Mouse (Mus musculus) left cerebral cortex, postnatal 36 days (tissue): Measurements from ENCODE around the gene Atg7. TPM values are rescaled to one million over a fixed set of nuclear protein-coding genes. Genes with fewer than 3 reads are reported as not detected.

Experiments used
- DNase-seq, 2 experiments: peaks; one replicate each; pipeline ENCODE4 v3.0.0; 2021 to 2022; ENCODE audit warnings: low spot score in 2 of 2, mixed read lengths in 1 of 2
- intact Hi-C: fragments of 180-260 bp; cut with DNase I; formaldehyde crosslinking; loops from one replicate; pipeline ENCODE4 v1.15.1; 2025
- total RNA-seq, 2 experiments: library from RNA; stranded (reverse); gene quantifications; 2 replicates each; pipeline ENCODE4 v1.2.3; 2021

Atg7 gene
- total RNA-seq, 2 experiments from 2014 or later: 24.8 to 25.3 TPM

DNA sequence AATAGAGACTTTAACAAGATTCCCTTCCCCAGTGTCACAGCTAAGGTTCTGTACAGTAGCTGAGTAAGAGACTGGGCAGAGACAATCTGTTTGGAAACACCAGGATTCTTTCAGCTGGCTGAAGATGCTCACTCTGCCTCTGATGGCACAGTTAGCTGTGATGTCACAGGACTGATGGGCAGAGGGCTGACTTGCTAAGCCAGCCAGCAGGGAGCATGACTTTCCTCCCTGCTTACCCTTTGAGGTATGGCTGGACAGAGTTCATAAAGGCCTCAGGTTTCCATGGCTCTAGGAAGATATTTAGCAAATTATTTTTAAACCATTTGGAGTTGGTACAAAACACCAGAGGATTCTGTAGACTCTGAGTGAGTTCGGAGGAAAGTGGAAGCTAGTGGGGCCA lies 162.0 kb downstream of the Atg7 start:
- no peak for DNase-seq
- intact Hi-C loops: no loop called here

DNA sequence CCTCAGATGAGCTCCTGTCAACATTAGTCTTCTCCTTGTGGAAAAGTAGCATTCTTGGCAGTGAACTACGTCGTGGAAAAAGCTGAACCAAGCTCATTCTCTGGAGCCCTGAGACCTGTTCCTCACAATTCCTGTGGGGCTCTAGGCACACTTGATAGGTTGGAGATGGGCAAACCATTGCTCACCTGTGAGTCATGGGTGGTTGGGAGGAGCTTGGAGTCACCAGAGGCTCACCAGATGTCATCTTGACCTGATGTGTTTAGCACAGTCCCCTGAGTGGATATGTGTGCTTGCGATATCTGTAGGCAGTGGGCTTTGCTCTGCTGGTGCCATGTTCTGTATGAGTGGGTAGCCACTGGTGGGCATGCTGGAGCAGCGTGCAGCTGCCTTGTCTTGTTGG lies 163.0 kb downstream of the Atg7 start:
- DNase-seq: no peak
- intact Hi-C loops: no loop called here

DNA sequence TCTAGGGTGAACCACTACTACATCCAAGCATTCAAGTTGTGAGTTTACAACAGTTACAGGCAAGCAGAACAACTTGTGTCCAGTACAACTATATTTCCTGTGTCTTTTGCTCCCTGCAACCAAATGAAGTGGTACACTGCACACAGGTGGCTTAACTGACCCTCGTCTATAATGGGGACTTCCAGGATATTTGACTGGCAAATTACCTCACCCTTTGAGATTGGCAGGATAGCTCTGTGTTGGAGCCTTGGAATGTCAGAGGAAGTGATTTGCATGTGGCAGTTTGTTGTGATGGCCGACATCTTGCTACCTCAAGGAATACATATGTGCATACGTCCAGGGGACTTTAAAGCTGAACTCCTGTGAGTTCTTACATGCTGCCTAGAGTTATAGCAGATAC lies 164.6 kb downstream of the Atg7 start:
- intact Hi-C loops: no loop called here
- DNase-seq: no peak

DNA sequence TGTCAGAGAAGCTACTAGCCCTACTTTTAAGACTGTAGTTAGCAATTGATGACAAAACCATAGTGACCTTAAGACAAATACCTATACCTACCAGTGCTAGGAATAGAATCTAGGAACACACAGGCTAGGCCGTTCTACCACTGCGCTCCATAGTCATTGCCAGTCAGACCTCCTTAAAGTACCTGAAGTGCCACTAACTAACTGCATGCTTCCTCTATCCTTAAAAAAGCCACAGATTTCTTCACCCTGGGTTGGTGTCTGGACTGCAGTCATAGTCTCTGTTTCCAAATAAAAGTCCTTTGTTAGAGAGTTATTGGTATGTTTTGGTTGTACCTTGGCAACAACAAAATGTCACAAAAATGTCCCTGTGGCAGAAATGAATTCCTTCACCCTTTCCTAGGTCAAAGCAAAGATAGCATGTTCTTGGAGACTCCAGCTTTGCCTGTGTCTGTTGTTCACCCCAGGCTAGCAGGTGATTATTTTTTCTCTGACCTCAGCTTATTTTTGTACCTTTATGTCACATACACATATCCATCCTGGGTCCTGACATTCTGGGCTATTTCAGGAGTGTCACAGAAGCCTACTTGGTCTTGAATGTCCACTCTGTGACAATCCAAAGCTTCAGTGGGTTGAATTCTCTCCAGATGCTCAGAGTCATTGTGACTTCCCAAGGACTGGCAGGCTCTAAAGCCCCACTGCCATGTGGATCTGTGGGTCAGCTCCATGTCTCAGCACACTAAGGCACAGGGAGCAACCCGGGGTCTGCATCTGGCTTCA lies 165.9 kb downstream of the Atg7 start:
- intact Hi-C loops: no loop called here
- no peak for DNase-seq

DNA sequence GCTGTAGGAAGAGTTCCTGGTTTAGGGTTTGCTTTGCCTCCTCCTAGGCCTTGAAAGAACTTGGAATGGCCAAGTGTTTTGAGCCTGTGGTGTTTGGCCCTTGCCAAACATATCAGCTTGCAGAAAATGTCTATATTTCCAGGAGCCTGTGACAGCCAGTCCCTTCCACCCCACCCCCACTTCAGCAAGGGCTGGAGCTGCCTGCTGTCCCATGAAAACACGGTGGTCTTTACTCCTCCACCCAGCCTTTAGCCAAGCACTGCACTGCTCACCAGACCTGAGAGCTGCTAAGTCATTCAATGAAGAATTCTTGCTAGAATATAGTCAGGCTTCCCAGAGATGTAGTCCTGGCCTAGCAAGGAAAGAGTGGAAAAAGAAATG lies 166.5 kb downstream of the Atg7 start:
- intact Hi-C loops: no loop called here
- DNase-seq: no peak

DNA sequence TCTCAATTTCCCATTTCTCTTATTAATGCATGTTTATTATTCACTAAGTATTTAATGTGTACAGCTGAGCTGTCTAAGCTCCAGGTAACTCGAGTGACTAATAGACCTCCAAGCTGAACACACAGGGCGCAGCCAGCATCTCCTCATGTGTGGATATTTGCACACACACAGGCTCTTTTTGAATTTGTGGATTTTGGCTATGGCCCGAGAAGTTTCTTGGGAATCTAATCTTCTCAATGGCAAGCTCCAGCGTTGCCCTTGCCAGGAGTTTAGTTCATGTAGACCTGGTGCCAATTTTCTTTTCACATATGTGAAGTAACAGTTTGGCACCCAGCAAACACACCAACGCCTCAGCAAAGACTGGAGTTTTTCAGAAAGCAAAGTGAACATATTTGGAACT lies 169.4 kb downstream of the Atg7 start:
- no peak for DNase-seq
- intact Hi-C loops: no loop called here

DNA sequence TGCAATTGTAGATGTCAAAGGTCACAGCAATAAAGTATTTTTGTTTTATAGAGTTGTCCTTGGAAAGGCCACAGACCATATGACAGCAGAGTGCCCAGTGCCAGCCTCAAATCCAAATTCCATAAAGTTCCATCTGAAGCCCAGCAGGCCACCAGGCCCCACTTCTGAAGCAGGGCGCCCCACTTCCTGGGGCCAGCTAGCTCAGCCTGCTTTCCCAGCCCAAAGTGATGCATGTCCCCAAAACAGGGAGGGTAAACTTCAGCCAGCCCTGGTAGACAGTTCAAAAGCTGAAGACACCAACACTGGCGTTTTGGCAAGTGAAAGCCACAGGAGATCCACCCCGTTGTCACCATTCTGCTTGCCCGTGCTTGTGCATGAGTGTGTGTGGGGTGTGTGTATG lies 169.9 kb downstream of the Atg7 start:
- no peak for DNase-seq
- intact Hi-C loops: no loop called here

DNA sequence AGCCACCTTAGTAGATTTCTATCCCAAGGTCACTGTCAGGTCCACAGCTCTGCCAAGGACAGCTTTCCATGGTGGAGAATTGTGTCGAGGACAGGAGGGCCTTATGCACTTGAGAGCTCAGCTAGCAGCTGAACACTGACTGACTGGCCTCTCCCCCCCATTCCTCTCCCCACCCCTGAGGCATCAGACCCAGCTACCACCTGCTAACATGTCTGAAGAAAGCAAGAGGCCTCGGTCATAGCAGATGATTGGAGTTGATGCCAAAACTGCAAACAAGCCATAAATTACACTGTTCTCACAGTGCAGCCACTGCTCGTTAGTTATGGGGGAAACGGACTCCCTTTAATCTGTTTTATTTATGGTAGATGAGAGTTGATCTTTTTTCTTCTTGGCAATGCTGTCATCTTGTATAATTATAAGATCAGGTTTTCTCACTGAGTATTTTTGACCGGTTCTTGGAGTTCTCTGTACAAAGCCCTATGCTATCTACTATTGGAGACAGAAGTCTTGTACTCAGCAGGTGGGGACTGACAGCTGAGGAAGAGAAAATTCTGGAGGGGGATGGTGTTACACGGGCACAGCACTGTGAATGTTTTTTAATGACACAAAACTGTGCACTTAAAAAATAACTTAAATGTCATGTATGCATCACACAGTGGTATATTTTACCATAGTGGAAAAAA lies 171.4 kb downstream of the Atg7 start:
- intact Hi-C loops: no loop called here
- DNase-seq: no peak

DNA sequence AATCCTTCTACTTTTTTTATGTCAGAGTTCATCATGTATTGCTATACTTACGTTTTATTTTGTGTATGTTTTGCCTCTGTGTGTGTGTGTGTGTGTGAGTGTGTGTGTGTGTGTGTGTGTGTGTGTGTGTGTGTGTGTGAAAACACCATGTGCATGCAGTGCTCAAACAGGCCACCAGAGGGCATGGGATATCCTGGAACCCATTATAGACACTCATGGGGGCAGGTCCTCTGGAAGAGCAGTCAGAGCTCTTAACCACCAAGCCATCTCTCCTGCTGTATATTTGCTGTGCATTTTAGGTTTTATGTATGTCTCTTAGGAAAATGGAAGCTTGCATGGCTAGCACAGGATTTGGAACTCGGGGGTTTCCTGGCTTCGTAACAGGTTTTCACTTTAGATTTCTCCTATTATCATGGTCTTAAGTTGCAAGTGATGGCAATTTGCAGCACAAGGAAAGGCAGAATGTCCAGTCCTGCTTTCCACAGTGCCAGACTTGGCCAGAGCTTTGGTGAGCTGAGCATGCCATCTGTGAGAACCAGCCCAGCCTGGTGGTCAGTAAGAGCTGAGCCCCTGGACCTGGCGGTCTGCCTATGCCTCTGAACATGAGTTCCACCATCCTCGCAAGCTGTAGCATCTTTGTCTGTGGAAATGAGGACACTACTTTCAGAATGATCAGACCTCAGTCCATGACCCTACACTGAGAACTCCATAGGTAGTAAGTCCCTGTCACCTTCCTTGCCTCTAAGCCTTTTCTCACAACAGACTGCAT lies 172.2 kb downstream of the Atg7 start:
- intact Hi-C loops: no loop called here
- no peak for DNase-seq

DNA sequence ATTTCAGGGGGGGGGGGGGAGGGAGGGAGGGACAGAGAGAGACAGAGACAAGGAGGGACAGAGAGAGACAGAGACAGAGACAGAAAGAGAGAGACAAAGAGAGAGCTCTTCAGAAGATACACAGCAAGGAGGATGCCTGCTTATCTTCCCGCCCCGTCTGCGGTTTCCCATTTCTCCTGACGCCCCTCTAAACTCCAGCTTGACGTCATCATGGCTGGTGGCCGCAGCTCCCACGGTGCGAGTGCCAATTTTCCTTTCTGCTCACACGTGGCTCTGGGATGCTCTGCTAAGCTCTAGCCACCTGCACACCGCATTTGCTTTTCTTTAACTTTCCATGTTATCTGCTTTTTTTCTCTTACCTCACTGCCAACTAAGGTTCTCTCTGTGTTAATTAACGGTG lies 175.1 kb downstream of the Atg7 start:
- intact Hi-C loops: no loop called here
- no peak for DNase-seq

DNA sequence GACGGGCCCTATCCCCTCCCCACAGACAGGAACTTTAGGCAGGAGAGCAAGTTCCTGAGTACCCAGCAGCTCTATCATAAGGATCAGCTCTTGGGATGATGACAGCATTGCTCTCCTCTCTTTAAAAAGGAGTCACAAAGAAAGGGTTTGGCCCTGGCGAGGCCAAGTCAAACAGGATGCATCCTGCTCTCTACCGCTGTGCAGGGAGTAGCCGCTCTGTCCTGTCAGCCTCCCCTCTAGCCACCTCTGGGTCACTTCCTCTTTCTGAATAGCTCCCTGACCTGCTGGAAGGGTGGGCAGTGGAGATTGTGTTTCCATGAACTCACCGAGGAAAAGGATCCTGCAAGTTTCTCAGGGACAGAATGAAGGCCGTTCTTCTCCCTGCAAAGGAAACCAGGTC lies 175.6 kb downstream of the Atg7 start:
- intact Hi-C loops: no loop called here
- no peak for DNase-seq

DNA sequence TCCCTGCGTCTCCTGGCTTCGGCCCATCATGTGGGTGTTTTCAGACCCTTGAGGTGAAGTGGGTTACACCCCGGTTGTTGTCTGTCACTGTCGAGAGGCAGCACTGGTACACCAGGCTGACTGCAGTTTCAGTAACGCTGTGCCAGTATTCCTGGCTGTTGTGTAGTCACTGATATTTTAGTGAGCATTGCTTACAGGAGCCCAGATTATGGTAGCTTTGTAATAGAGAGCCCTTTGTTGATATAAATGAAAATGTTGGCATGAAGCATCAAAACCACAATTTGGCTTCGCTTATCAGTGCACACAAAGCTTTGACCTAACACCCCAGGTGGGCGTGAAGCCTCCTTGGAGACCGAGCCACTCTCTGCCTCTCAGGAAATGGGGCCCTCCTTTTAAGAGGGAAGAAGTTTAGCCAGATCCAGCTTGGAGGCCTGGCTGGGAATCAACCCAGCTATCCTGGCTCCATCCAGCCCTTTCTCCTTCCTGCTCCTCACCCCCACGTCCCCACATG lies 177.1 kb downstream of the Atg7 start:
- intact Hi-C loops: no loop called here

DNA sequence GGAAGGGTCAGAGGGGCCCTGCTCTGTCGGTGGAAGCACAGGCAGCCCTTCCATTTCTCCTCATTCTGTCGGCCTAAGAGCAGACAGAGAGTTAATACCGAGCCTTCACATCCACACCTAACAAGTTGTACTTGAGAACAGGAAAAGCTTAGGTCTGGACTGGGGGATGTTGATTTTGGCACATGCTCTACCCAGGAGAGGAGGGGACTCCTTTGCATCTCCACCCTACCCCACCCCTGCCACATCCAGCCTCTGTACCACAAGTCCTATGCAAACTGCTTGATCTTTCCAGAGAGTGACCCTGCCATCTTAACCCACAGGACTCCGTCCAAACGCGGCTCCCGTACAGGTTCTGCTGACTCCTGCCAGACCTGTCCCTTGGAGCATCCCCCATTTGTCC lies 178.7 kb downstream of the Atg7 start:
- intact Hi-C loops: no loop called here
- DNase-seq: no peak

More for the DNA sequence above, 177.1 kb downstream of the Atg7 start:
- no peak for DNase-seq

DNA sequence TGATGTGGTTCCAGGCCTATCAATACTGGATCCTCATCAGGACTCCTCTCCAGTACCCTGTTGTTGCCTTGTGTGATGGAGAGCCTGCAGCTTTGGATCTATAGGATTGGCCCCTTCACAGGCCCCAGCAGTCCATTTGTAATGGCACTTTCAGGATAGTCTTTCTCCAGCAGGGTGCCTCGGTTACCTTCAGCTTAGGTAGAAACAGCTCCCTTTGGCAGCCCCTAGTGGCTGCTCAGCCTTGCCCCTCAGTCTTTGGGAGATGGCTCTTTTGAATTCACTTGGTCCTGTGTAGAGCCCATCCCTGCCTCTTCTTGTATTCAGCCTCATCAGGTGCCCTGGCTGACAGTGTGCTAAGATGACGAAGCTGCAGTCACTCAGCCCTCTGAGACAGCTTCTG lies 184.0 kb downstream of the Atg7 start:
- no peak for DNase-seq
- intact Hi-C loops: no loop called here

DNA sequence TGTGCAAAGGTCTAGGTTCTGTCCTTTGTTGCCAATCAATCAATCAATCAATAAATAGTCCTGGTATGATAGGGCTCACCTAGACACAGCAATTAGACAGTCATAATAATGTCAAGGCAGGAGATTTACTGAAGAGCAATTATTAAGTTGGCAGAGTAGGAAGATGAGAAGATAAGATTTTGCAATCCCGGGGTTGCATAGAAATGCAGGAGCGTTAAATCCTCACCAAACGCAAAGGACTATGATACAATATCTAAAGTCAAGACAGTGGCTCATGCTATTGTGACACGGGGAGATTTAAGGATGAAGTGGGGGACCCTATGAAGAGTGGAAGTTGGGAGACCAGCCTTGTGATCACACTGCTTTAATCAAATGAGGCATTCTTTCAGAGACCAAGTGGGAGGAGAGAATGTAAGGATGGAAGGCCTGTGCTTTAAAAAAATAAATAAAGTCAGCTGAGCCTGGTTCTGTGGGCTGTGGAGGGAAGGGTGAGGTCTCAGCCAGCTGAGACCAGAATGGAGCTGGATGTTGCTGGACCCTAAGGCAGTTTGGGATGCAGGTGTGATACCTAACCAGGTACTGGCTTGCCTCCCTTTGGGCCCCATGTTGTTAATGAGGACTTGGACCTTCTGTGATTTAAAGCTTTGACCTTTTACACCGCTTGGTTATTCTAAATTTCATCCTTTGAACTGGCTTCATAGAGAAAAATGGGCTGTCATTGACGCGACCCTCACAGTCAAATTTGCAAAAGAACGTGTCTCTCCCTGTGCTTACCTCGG lies 187.0 kb downstream of the Atg7 start:
- no peak for DNase-seq
- intact Hi-C loops: no loop called here

DNA sequence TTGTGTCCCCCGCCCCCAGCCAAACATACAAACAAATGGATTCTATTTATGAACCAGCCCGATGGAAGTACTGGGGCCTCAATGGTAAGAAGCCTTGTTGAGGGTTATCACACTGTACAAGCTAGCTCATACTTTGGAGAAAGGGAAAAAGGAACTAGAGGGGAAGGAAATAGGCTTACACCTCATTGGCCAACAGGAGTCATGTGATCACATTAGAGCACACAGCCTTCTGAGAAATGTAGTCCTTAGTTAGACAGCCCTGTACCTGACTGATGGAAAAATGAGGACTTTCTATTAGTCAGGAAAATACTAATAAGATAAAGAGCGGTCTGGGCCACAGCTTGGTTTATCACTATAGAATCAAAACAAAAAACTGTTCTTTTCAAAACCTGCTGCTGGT lies 188.9 kb downstream of the Atg7 start:
- intact Hi-C loops: no loop called here
- DNase-seq: no peak

DNA sequence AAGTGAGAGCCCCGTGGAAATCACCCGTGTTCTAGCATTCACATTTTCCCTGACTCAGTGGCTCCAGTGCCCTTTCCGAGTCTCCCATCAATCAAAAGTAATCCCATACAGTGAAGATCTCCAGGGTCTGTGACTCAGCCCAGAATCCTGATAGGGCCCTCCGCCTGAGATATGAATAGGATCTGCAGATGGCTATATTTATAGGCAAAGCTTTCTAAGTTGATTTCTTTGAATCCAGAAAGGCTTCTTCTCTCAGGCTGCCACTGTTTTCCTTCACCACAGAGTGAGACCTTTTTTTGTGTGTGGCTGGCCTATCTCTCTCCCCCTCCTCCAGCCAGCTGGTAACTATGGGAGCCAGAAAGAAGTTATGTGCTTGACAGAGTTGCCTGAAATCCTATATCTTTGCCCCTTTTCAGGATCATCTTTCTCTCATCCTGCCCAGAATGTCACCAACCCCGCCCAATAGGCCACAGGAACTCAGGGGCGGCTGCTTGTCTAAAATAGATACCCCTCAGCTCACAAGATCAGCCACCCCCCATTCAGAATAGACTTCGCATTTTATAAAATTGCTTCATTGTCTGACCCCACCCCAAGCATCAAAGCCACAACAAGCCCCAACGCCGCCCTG lies 190.3 kb downstream of the Atg7 start:
- intact Hi-C loops: no loop called here
- no peak for DNase-seq

DNA sequence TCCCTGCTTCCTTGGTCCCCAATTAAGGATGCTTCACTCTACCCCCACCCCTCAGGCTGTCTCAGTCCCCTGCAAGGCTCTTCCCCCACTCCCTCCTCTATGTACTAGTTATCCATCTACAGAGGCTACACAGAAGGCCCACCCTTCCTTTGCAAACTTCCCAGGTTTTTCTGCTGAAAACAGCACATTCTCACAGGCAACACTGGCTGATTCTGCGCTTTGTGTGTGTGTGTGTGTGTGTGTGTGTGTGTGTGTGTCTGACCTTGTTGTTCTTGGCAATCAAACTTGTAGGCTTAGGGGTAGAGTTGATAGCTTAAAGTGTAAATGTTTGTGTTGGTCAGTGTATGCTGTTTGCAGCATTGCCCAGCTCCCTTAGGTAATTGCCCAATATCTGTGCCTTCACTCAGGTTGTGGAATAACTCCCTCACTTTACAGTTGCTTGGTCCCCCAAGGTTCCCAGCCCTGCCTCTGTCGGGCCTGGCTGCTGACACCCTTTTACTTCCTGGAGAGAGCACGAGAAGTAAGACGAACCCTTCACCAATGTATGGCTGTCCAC lies 191.0 kb downstream of the Atg7 start:
- intact Hi-C loops: no loop called here
- no peak for DNase-seq

DNA sequence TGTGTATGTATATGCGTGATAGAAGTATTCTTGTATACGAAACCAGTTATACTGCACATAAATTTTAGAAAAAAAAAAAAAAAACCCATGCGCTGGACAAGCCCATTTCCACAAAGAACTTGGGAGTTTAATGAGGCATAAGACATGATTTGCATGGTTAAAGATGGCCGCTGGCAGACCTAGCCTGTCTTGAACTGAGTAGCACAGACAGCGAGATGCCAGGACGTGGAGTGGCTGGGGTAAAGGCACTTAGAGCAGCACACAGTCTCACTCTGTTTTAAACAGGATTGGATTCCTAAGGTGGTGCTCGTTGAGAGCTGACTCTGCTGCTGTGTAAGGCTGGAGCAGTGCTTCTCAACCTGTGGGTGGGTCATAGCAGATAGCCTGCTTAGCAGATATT lies 192.4 kb downstream of the Atg7 start:
- DNase-seq: no peak
- intact Hi-C loops: no loop called here
